Mouse (Mus musculus) megakaryocyte, embryonic 14.5 days (primary cell): ENCODE results near the gene Sowahb.

Source experiments
- FLI1 ChIP-seq: IDR thresholded peaks from 2 replicates; pipeline ENCODE4 v1.6.1; 2012; ENCODE audit warnings: low read length, inconsistent platforms, mixed read lengths
- GATA1 ChIP-seq: IDR thresholded peaks from 3 replicates; pipeline ENCODE4 v1.6.1; 2012; ENCODE audit warnings: mixed read lengths, low read length, inconsistent platforms, borderline replicate concordance

GRCm38 (mm10) chr5:92994861-92995260, 50.0 kb downstream of the Sowahb start:
- no peak for TF ChIP-seq FLI1
- no peak for TF ChIP-seq GATA1
